Mouse (Mus musculus) layer of hippocampus, adult 18-20 months (tissue): Measurements from ENCODE around the gene Mrpl20. TPM values are rescaled to one million over a fixed set of nuclear protein-coding genes. Genes with fewer than 3 reads are reported as not detected.
"Not testable (repeated sequence)": the region's sequence is repeated elsewhere in the genome, so short reads cannot be mapped to it uniquely, and the experiment has no call there.

ENCODE experiments used
- DNase-seq, 2 experiments: peaks; one replicate each; pipeline ENCODE4 v3.0.0; 2022; ENCODE audit warnings: low spot score in 2 of 2
- total RNA-seq, 2 experiments: library from RNA; stranded (reverse); gene quantifications; 2 replicates each; pipeline ENCODE4 v1.2.3; 2021

The Mrpl20 gene
- total RNA-seq, 2 experiments from 2014 or later = 74.7 to 91.6 TPM

DNA sequence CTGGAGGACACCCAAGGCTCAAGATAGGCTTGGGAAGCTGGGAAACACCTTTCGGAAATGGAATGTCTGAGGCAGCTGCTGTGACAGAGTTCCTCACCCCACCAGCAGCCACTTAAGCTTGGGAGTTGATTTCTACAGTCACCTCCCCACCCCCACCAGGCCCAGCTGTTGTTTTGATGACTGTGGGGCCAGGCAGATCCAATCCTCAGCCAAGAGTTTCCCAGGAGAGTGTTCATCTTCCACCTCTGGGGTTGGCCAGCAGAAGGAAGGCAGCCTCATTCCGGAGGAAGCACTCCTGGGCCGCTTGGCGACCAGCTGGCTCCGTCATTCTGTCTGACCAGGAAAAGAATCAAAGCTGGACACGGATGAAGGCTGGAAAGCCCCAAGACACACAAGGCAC, 21.8 kb upstream of the Mrpl20 start:
- DNase-seq = no peak

DNA sequence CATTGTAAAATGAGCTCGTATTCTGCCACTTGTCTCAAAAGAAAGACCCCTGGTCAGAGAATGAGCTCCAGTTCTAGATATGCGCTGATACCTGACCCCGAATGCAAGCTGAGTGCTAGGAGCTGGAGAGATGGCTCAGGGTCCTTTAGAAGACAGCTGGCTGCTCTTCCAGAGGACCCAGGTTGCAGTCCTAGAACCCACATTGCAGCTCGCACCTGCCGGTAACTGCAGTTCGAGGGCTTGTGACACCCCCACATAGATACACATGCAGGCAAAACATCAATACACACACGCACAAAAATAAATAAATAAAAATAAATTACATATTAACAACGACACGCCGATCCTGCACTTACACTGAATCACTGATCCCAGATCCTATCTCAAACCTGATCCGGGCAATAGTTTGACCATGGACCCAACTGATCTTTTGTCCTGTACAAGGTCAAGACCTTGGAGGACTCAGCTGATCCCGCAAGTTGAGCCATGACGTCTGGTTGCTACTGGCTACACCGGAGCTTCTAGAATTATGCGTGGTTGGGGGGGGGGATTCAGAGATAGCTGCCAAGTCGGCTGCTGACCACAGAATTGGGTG, 19.1 kb upstream of the Mrpl20 start:
- DNase-seq = no peak

DNA sequence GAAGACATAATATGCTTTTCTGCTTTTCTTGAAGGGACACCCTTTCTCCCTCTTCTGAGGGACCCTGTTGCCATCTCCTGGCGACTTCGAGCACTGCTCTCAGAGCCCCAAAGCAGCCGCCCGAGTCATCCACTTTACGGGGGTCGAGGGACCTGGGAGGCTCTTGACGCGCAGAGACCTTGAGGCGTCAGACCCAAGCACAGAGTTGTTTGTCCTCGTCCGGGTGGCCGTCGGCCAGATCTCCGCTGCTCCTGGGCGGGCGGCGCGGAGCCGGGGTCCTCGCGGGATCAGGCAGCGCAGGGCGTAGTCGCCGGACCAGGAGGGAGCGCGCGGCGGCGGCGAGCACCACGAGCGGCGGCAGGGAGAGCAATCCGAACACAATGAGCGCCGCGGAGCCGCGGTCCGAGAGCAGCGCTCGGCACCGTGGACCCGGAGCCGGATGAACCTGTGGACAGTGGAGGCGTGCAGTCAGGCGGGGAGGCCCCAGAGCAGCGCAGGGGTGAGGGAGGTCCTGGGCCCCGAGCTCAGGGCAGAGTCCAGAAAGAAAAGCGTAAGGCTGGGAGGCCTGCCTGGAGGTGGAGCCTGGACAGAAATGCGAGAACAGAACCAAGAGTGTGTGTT, 18.5 kb upstream of the Mrpl20 start:
- peak; percentile 66 to 83 for DNase-seq

DNA sequence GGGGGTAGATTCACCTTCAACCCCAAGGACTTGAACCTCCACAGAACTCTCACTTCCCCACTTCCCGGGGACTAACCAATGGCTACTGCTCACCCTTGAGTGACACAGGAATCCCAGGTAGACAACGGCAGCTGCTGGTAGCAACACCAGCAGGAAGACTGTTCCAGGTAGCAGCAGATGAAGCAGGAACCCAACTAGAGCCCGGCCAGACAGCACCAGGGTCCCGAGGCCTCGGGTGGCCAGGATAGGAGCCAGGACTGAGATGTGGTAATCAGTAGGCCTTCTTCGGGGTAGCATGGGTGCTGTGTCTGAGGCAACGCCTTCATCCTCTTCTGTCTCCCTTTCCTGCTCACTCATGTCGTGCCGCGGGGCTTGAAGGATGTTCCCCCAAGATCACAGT, 17.4 kb upstream of the Mrpl20 start:
- no peak for DNase-seq

DNA sequence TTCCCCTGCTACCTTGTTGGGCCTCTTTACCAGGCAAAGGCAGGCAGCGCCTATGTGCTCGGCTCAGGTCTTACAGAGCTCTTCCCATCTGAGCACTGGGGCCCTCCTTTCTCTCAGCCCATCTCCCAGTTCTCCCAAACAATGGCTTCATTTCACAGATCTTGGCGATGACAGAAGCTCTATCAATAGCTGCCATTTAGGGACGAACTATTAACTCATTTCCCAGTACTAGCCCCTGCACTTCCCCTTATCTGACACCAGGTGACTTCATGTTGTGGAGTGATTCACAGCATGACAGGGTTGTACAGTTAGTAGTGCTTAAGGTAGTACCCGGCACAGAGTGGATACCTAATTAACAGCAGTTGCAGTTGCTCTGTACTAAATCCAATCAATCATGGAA, 16.9 kb upstream of the Mrpl20 start, which contains the start of gene Tmem88b:
Tmem88b (minus strand) TSS at position 56 of the 400 bp plus-strand sequence.
- no peak for DNase-seq

DNA sequence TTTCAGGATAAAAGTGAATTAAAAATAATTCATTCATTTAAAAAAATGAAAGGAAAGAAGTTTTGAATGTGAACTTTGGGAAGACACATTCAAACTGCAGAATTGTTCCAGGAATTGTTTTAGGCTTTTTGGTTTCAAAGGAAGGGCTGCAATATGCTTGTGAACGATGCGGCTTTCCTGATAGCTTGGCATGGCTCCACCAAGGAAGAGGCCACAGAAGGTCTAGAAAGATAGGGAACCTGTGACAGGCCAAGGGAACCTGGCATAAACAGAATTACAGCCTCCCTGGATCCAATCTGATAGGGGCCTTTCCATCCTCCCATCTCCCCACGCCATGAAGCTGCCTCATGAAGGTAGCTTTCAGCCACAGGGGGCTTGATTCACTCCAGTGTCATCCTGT, 14.4 kb upstream of the Mrpl20 start:
- DNase-seq = no peak

DNA sequence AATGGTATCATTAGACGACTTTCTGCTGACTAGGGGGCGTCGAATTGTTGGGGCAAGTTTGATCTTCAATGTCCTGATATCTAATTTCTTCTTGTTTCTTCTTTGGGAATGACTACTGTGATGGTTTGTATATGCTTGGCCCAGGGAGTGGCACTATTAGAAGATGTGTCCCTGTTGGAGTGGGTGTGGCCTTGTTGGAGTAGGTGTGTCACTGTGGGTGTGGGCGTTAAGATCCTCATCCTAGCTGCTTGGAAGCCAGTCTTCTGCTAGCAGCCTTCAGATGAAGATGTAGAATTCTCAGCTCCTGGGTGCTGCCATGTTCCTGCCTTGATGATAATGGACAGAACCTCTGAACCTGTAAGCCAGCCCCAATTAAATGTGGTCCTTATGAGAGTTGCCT, 13.8 kb upstream of the Mrpl20 start:
- DNase-seq = not testable (repeated sequence)

DNA sequence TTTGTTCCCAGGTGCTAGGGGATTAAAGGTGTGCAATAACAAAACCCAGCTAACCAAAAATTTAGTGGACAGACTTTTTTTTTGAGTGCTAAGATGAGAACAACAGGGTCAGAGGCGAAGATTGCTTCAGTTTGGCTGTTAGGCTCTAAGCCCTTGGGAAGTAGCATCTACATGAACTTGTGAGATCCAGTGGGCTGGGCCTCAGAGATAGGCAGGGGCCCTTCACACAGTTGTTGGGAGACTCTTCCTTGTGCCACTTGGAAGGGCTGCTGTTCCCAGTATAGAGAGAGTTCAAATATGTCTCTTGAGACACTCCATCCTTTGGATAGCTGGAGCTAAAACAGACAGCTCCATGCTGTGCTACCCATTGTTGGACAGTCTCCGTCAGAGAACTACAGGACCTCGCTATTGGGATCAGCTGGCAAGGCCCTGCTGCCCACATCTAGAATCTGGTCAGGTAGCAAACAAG, 12.6 kb upstream of the Mrpl20 start, which contains the start of gene Ankrd65:
Ankrd65 (plus strand) TSS at position 419 of the 469 bp plus-strand sequence.
- DNase-seq = no peak

DNA sequence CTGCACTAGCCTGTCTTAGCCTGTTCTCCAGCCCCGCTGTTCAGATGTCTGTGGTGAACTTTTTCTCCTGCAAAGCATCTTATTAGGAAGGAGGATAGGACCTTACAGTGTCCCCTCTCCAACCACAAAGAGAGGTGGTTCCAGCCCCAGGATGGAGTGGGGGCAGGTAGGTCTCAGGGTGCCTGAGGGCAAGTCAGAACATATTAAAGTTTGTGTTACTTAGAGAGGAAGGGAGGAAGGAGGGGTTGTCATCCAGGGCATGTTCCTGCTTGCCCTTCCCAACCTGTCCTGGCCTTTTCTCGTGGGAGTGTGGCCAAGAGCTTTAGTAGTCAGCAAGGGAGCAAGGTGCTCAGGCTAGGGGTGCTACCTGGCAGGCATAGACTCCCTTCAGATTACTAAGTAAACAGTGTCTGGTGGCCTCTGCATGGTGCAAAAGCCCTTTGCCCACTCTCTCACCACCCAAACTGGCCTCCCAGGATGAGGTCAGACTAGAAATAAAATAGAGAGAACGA, 12.0 kb upstream of the Mrpl20 start:
- no peak for DNase-seq

DNA sequence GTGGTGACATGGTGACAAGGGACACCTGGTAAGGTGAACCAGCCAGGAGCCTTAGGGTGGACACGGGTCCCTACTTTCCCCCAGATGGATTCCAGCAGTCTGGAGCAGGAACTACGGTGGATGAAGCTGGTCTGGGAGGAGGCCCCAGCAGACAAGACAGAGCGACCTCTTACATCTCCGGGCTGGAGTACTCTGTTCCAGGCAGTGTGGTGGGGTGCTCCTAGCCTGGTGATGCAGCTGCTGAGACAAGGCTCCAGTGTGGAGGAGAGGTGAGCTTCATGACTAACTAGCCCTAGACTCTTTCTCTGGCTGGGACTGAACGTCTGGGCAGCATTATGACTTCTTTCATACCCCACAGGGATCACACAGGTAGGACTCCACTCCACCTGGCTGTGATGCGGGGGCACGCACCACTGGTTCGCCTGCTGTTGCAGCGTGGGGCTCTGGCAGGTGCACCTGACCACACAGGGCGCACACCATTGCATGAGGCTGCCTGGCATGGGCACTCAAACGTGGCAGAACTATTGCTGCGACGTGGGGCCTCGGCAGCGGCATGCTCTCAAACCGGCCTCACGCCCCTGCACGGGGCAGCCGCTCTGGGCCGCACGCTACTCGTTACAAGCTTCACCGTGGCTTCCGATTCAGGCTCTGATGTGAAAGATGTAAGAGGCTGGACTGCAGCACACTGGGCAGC, 11.3 kb upstream of the Mrpl20 start:
- DNase-seq = no peak

DNA sequence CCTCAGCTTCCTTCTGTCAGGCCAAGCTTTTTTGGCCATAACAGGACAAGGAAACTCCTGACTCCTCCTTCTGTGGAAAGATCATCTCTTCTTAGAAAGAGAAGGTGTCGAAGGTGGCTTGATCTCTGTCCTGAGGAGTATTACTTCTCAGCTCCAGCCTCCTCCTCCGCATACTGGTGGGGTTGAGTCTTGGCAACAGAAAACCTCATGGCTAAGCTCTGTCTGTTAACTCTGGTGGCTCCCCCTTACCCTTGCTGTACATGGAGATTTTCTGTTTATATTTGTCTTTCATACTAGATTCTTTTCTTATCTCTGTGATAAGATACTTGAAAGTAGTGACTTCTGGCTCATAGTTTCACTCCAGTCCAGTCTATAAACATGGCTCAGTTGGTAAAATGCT, 8.9 kb upstream of the Mrpl20 start:
- no peak for DNase-seq

DNA sequence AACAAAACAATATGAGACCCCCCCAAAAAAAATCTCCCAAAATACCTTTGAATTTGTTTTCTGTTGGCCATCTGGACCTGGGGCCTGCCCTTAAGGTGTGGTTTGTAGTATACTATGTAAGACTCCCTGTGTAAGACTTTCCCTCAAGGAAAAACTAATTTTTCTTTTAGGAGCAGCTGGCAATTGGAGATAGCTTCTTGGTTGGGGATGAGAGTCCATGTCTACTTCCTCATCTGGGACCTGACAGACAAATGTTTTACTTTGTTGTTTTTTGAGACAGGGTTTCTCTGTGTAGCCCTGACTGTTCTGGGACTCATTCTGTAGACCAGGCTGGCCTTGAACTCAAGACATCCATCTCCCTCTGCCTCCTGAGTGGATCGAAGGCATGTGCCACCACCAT, 603 bp upstream of the Mrpl20 start:
- no peak for DNase-seq

DNA sequence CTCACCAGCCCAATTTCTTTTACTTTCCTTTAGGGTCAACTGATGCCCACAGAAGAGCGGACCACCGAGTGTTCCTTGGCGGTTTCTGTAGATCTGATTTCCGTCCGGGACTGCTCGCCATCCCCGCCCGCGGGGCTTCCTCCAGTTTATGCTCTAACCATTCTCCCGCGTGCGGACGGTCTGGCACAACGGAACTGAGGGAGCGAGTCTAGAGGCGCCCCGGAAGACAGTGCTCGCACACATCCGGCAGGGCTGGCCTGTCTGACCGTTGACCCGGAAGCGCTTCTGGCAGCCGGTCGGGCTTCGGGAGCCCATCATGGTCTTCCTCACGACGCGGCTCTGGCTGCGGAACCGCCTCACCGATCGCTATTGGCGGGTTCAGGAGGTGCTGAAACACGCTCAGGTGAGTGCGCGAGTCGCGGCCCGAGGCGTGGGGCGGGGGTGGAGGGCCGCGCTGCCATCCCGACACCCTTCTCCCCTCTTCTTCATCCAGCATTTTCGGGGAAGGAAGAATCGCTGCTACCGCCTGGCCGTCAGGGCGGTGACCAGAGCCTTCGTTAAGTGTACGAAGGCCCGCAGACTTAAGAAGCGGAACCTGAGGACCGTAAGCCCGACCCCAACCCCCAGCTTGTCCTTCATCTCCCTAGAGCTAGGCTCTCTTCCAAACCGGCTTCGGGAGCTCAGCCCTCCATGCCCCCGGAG, 813 bp downstream of the Mrpl20 start:
- DNase-seq = peak; percentile 89 to 96

DNA sequence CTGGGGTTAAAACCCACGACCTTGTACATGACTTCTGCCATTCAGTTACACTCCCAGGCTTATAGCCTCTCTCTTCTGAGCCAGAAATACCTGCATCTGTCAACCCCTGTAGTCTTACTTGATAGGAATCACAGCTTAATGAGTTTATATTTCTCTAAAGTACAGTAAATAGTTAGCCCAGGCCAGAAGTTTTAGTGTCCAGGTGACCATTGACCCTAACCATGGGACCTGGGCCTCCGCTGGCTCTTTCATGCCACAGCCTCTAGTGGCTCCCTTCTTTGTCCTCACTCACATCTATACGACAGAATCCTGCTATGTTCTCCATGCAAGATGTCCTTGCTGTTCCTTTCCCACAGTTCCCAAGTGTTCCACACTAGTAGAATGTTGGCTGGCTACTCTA, 5.2 kb downstream of the Mrpl20 start:
- DNase-seq = no peak

DNA sequence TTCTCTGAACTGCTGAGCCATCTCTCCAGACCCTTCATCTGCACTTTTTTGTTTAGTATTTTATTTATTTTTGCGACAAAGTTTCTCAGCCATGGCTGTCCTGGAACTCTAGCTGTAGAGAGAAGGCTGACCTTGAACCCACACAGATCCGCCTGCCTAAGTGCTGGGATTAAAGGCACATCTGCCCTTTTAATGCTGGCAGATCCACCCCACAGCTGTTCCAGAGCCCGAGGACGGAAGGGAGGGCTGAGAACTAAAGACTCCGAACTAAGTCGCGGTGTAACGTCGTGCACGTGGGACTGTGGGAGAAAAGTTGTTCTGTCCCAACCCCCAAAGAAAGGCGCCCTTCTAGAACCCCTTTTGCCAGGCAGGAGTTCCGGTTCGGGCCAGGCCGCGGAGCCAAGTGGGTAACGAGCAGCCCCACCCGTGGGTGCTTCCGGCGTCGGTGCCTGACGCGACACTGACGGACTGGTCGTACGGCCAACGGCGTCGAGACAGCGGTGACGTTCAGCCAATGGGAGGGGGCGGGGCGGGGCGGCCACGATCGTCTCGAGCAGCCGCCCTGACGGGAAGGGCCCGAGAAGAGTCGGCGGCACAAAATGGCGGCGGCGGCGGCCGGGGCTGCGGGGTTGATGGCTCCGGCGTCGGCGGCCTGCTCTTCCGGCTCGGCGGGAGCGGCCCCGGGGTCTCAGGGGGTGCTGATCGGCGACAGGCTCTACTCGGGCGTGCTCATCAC, 9.4 kb downstream of the Mrpl20 start, which contains the start of gene Ccnl2:
Ccnl2 (plus strand) TSS at position 561 of the 736 bp plus-strand sequence.
- peak; percentile 90 to 96 for DNase-seq

DNA sequence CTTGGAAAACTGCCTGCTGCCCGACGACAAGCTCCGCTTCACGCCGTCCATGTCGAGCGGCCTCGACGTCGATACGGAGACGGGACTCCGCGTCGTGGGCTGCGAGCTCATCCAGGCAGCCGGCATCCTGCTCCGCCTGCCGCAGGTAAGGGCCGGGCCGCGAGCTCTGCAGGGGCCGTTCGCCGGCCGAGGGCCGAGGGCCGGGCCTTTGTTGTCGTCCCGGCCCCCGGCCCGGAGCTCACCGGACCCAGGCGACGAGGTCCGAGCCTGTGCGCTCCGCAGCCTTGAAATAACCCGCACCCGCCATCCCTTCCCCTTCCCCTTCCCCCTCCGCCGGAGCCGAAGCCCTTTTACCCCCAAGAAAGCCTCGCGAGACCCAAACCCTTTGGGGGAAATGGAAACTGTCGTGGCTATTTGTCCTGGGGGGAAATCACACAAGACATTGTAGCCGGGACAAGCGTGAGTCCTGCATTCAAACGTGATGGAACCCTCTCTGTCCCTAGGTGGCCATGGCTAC, 10.0 kb downstream of the Mrpl20 start:
- DNase-seq = no peak

DNA sequence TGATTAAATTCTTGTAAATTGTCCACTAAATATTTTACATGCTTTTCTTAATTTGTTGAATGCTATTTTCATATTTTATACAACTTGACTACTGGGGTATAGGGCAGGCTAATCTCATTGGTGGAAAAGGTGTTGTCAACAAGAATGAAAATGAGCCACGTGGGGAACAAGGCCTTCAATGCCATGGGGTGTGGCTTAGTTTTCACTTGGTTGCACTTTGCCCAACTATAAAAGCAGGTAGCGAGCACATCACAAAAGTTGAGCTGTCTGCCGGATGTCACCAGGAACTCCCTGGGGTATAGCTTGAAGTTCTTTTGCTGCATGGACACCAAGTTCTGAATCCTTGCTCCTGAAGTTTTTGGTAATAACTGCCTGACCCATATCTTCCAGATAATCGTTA, 14.9 kb downstream of the Mrpl20 start:
- no peak for DNase-seq

DNA sequence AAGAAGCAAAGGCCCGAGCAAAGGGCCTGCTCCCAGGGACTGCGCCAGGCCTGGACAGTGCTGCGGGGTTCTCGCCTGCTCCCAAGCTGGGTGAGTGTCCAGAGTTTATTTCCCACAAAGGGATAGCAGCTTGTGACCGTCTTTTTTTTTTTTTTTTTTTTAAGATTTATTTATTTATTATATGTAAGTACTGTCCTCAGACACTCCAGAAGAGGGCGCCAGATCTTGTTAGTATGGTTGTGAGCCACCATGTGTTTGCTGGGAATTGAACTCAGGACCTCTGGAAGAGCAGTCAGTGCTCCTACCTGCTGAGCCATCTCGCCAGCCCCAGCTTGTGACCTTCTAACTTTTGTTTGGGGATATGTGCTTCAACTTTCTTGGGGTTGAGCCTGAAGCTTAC, 18.3 kb downstream of the Mrpl20 start:
- no peak for DNase-seq

DNA sequence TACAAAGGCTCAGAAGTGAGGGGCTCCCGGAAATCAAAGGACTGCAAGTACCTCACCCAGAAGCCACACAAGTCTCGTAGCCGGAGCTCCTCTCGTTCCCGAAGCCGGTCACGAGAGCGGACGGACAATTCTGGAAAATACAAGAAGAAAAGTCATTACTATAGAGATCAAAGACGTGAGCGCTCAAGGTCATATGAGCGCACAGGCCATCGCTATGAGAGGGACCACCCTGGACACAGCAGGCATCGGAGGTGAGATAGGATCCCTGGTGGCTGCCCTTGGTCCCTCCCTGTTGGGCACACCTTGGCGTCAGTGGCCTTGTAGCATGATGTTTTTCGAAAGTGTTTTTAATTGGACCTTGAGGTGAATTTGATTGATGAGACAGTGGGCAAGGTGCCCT, 20.8 kb downstream of the Mrpl20 start:
- no peak for DNase-seq

DNA sequence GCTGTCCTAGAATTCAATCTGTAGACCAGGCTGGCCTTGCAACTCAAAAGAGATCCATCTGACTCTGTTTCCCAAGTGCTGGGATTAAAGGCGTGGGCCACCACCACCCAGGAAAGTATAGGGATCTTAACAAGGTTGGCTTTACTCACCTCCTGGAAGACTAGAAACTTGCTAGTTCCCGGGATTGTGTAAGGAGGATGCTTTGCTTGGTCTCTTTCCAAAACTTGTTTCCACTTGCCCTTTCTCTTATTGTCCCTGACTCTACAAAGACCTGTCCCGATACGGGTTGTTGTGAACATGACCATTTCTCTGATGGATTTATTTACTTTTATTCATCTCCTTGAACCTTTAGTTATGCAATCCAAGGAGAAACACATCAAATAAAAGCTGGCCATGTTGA, 27.2 kb downstream of the Mrpl20 start:
- DNase-seq = no peak

DNA sequence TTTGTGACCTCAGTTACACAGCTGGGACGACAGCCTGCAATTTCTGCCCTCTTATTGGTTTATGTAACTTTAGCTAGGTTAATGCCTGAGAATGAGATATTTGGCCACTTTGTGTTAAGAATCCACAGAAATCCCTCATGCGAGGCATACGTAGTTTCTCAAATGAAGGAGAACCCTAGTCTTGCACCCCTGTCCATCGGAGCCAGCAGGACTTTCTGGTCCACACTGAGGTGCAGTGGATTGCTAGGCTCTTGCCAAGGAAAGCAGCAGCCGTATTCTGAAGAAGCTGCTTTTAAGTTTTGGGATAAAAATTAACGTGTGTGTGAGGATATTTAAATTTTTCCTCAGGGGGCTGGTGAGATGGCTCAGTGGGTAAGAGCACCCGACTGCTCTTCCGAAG, 27.9 kb downstream of the Mrpl20 start:
- no peak for DNase-seq
